Comparison of ENCODE assay signal across 24 mouse cellular contexts in genomic region chr3:116601005-116601404, GRCm38 (mm10). TPM values are rescaled to one million over a fixed set of nuclear protein-coding genes. Genes with fewer than 3 reads are reported as not detected.
A peak's percentile ranks its signal among the peaks of the same experiment; 100 is the strongest.
DNase-seq lines count a peak whose midpoint lies in the region; ATAC-seq and TF ChIP-seq lines count a peak whose summit lies in the region.
"Had no signal": no experiment of that assay in that cellular context is flagged by ENCODE, and none has a peak within 500 bp of the region (broad histone marks: within the 10 kb centered on the region; RNA-seq: fewer than 3 reads in every experiment).

No protein-coding gene starts in this region.

- WGBS in lung, adult 2 months: 65% methylated on average over 5 of the region's 5 CpGs

- TF ChIP-seq POLR2A in lung, adult 2 months (IDR thresholded peaks at IDR 0.05; ENCODE audit: borderline replicate concordance, extremely low read depth, low read depth, low read length): no peak

- H3K4me1 ChIP-seq in lung, adult 2 months (ENCODE audit: control insufficient read depth, insufficient read depth, low read length): no peaks in the 10 kb centered on the region

- peak; percentile 92 for ATAC-seq in common myeloid progenitor, adult 5-6 weeks (replicated peaks; ENCODE audit: low read depth, poor library complexity, severe bottlenecking)
- peak; percentile 85 to 87 for ATAC-seq in hematopoietic stem cell, adult 5-6 weeks (replicated peaks in 1 of 2; ENCODE audit: insufficient read depth in 1 of 2, low FRiP score in 2 of 2, low TSS enrichment in 1 of 2, low read depth in 1 of 2, poor library complexity in 2 of 2, severe bottlenecking in 2 of 2)
- peak; percentile 87 for ATAC-seq in megakaryocyte progenitor cell, adult 5-6 weeks (replicated peaks; ENCODE audit: poor library complexity)
- ATAC-seq: forebrain, embryonic 14.5 days; forebrain, embryonic 16.5 days had no signal

- DNase-seq in A20 (ENCODE audit: low read depth, low spot score): peak; percentile 21
- DNase-seq in right cerebral cortex, postnatal 4 days: no peak
- no peak for DNase-seq in lung, adult 2 months
- no peak for DNase-seq in cerebellum, postnatal 10 days
- no peak for DNase-seq in neural tube, embryonic 10.5 days (ENCODE audit: extremely low spot score, low spot score)
- DNase-seq: adrenal gland, adult 2 months; adrenal gland, postnatal 10 days; adrenal gland, postnatal 25 days; cerebellum, adult 11 months; cerebellum, adult 18-20 months; cerebellum, adult 8-10 months; cerebellum, adult 9-11 months; cerebellum, postnatal 25 days; embryo, embryonic 11 days had no signal

- no peak for TF ChIP-seq CTCF in lung, adult 2 months (IDR thresholded peaks at IDR 0.05; ENCODE audit: insufficient read depth, low read length)

- H3K4me3 ChIP-seq in lung, adult 2 months (replicated peaks; ENCODE audit: extremely low read depth, low read depth, low read length): no peak overlapping the region
- H3K4me3 ChIP-seq: embryonic facial prominence, embryonic 13.5 days; embryonic facial prominence, embryonic 15.5 days; erythroblast, embryonic 14.5 days; forebrain, embryonic 10.5 days; forebrain, embryonic 12.5 days had no signal

RNA-seq across cellular contexts. Expression of gene Sass6, which starts 6.2 kb away (rescaled TPM):
- 49.8 and 57.5 TPM in 2 replicates for total RNA-seq in common myeloid progenitor, adult 5-6 weeks (2017)
- 34.1 and 43.9 TPM in 2 replicates for total RNA-seq in hematopoietic stem cell, adult 5-6 weeks (2017)
- 38.0 and 39.6 TPM in 2 replicates for total RNA-seq in megakaryocyte progenitor cell, adult 5-6 weeks (2015)
- 47.1 and 63.8 TPM in 2 replicates for total RNA-seq in megakaryocyte progenitor cell, adult 5-6 weeks (2017)
- polyA plus RNA-seq in lung, adult 2 months (2012; rRNA removed): 1.1 and 1.7 TPM in 2 replicates

RNA-seq across cellular contexts. Expression of gene Trmt13, which starts 13.4 kb away (rescaled TPM):
- 47.6 and 51.1 TPM in 2 replicates for total RNA-seq in common myeloid progenitor, adult 5-6 weeks (2017)
- 53.8 and 54.4 TPM in 2 replicates for total RNA-seq in hematopoietic stem cell, adult 5-6 weeks (2017)
- 23.4 and 40.3 TPM in 2 replicates for total RNA-seq in megakaryocyte progenitor cell, adult 5-6 weeks (2015)
- 28.3 and 34.9 TPM in 2 replicates for total RNA-seq in megakaryocyte progenitor cell, adult 5-6 weeks (2017)
- 4.0 and 6.2 TPM in 2 replicates for polyA plus RNA-seq in lung, adult 2 months (2012; rRNA removed)

RNA-seq across cellular contexts. Expression of gene Lrrc39, which starts 38.2 kb away (rescaled TPM):
- total RNA-seq in common myeloid progenitor, adult 5-6 weeks (2017): 0.27 and 0.53 TPM in 2 replicates
- total RNA-seq in hematopoietic stem cell, adult 5-6 weeks (2017): 0.55 and 1.2 TPM in 2 replicates
- total RNA-seq in megakaryocyte progenitor cell, adult 5-6 weeks (2015): 0.05 and 0.52 TPM in 2 replicates
- total RNA-seq in megakaryocyte progenitor cell, adult 5-6 weeks (2017): 0.37 and 0.84 TPM in 2 replicates
- 0.24 and 1.5 TPM in 2 replicates for polyA plus RNA-seq in lung, adult 2 months (2012; rRNA removed)
